Mouse (Mus musculus) lung, embryonic 14.5 days (tissue): ENCODE data around the gene Cdcp1. TPM values are rescaled to one million over a fixed set of nuclear protein-coding genes. Genes with fewer than 3 reads are reported as not detected.

Source experiments
- ATAC-seq: fragments of 200-750 bp; cut with Nextera tagmentation; 2 replicates; pipeline ENCODE4 v1.8.0; 2017; ENCODE audit warnings: mild to moderate bottlenecking, moderate TSS enrichment, moderate library complexity; ENCODE audit not compliant: insufficient read depth
- DNase-seq: peaks from one replicate; pipeline ENCODE4 v3.0.0-alpha.2; 2015
- H3K27ac ChIP-seq: fragments of 300-500 bp; sonication (generic); 2 replicates; pipeline ENCODE4 v1.5.1; 2014; ENCODE audit warnings: low read depth, mild to moderate bottlenecking, moderate library complexity
- H3K27me3 ChIP-seq: fragments of 300-500 bp; sonication (generic); 2 replicates; pipeline ENCODE4 v1.6.1; 2014; ENCODE audit warnings: low read length, control low read depth; ENCODE audit not compliant: insufficient read depth
- H3K36me3 ChIP-seq: fragments of 300-500 bp; sonication (generic); 2 replicates; pipeline ENCODE4 v1.6.1; 2014; ENCODE audit warnings: control low read depth; ENCODE audit not compliant: insufficient read depth
- H3K4me1 ChIP-seq: fragments of 300-500 bp; sonication (generic); 2 replicates; pipeline ENCODE4 v1.6.1; 2014; ENCODE audit warnings: antibody characterized with exemption, control low read depth; ENCODE audit not compliant: insufficient read depth
- H3K4me2 ChIP-seq: fragments of 300-500 bp; sonication (generic); 2 replicates; pipeline ENCODE4 v1.6.1; 2014; ENCODE audit warnings: mild to moderate bottlenecking
- H3K4me3 ChIP-seq: fragments of 300-500 bp; sonication (generic); 2 replicates; pipeline ENCODE4 v1.5.1; 2014; ENCODE audit warnings: low read depth, low read length
- H3K9ac ChIP-seq: fragments of 300-500 bp; sonication (generic); 2 replicates; pipeline ENCODE4 v1.6.1; 2014
- H3K9me3 ChIP-seq: fragments of 300-500 bp; sonication (generic); 2 replicates; pipeline ENCODE4 v1.6.1; 2016; ENCODE audit warnings: low read depth, low read length, control low read depth
- CTCF ChIP-seq: IDR thresholded peaks from 2 replicates; pipeline ENCODE4 v1.5.1; 2016; ENCODE audit warnings: antibody characterized with exemption, low read depth
- WGBS: fragments of 180-500 bp; shearing (Covaris S2); extraction: QIAGEN DNeasy Blood & Tissue Kit; methylation state at CpG from one replicate; pipeline ENCODE4 v1.1.7; 2014; 5-methylcytosine and 5-hydroxymethylcytosine counted together
- polyA plus RNA-seq: library from polyadenylated mRNA; unstranded; fragments of >200 nt; fragmentation: Nextera tagmentation; extraction: Ambion mirVana; gene quantifications from 2 replicates; pipeline ENCODE4 v1.2.1, GENCODE M21; 2014

The Cdcp1 gene
- 12.5 and 13.4 TPM in 2 replicates for polyA plus RNA-seq

- Histone ChIP-seq H3K4me2 (peak within 1 kb of the TSS; percentile 62), H3K4me3 (peak within 1 kb of the TSS; percentile 44), H3K36me3 (no peaks in the 10 kb centered on the region), H3K9ac (peak within 1 kb of the TSS; percentile 67), H3K9me3 (no peaks in the 10 kb centered on the region), H3K27ac (peak within 1 kb of the TSS; percentile 30; the same call in 1 of the 2 replicates), H3K27me3 (no peaks in the 10 kb centered on the region), H3K4me1 (no peaks in the 10 kb centered on the region)
- TF ChIP-seq CTCF: no peak
- 5% methylated on average over 45 of the region's 45 CpGs for WGBS
- peak; percentile 36 for DNase-seq
- peak; percentile 82 for ATAC-seq
Measured at GRCm38 (mm10) chr9:123215621-123216440, at the start of gene Cdcp1. TSS of gene Cdcp1 (minus strand) at chr9:123216038.

- Histone ChIP-seq H3K9ac (peak within 1 kb of the TSS; percentile 74), H3K4me3 (peak within 1 kb of the TSS; percentile 75), H3K9me3 (no peaks in the 10 kb centered on the region), H3K27ac (peak within 1 kb of the TSS; percentile 70), H3K36me3 (no peaks in the 10 kb centered on the region), H3K4me2 (peak within 1 kb of the TSS; percentile 95), H3K4me1 (no peaks in the 10 kb centered on the region), H3K27me3 (0 out of 2 replicates have a peak, but pooled peaks cover 4% of the 10 kb centered on the region)
- DNase-seq (peak; percentile 96), ATAC-seq (peak; percentile 93)
- no peak for TF ChIP-seq CTCF
- 0% methylated on average over 40 of the region's 40 CpGs for WGBS
Measured at GRCm38 (mm10) chr9:123260611-123261021, 44.8 kb upstream of the Cdcp1 start, which contains the start of gene Tmem158. TSS of gene Tmem158 (minus strand) at chr9:123260764.

GRCm38 (mm10) chr9:123259896-123260610 lies 44.2 kb upstream of the Cdcp1 start:
- 0 out of 2 replicates have a peak, but pooled peaks cover 4% of the 10 kb centered on the region for H3K27me3 ChIP-seq
- TF ChIP-seq CTCF: no peak
- H3K27ac ChIP-seq: peak overlapping the region; percentile 70
- H3K4me3 ChIP-seq: peak overlapping the region; percentile 75
- ATAC-seq: peak; percentile 79
- WGBS: under 1% methylated on average over 91 of the region's 92 CpGs
- H3K36me3 ChIP-seq: no peaks in the 10 kb centered on the region
- peak overlapping the region; percentile 95 for H3K4me2 ChIP-seq
- DNase-seq: peak; percentile 63
- H3K4me1 ChIP-seq: no peaks in the 10 kb centered on the region
- H3K9ac ChIP-seq: peak overlapping the region; percentile 74
- H3K9me3 ChIP-seq: no peaks in the 10 kb centered on the region

- peak; percentile 85 for TF ChIP-seq CTCF
- WGBS: under 1% methylated on average over 45 of the region's 45 CpGs
- no peaks in the 10 kb centered on the region for H3K36me3 ChIP-seq
- H3K9ac ChIP-seq: peak overlapping the region; percentile 74
- no peaks in the 10 kb centered on the region for H3K9me3 ChIP-seq
- ATAC-seq (no peak), DNase-seq (peak; percentile 92)
- peak overlapping the region; percentile 70; the same call in 1 of the 2 replicates for H3K27ac ChIP-seq
- H3K4me1 ChIP-seq: no peaks in the 10 kb centered on the region
- peak overlapping the region; percentile 95 for H3K4me2 ChIP-seq
- H3K4me3 ChIP-seq: peak overlapping the region; percentile 75
- H3K27me3 ChIP-seq: 0 out of 2 replicates have a peak, but pooled peaks cover 4% of the 10 kb centered on the region
Measured at GRCm38 (mm10) chr9:123259461-123259895, 43.6 kb upstream of the Cdcp1 start.

- H3K9me3 ChIP-seq: no peaks in the 10 kb centered on the region
- no peak overlapping the region for H3K9ac ChIP-seq
- no peaks in the 10 kb centered on the region for H3K4me1 ChIP-seq
- 16% methylated on average over 10 of the region's 10 CpGs for WGBS
- ATAC-seq (no peak), DNase-seq (peak; percentile 7)
- H3K27me3 ChIP-seq: 0 out of 2 replicates have a peak, but pooled peaks cover 4% of the 10 kb centered on the region
- no peaks in the 10 kb centered on the region for H3K36me3 ChIP-seq
- 0 out of 2 replicates have a peak, but pooled peaks have one; percentile 12 for TF ChIP-seq CTCF
- H3K4me2 ChIP-seq: peak overlapping the region; percentile 95
- peak overlapping the region; percentile 75 for H3K4me3 ChIP-seq
- no peak overlapping the region for H3K27ac ChIP-seq
Measured at GRCm38 (mm10) chr9:123258796-123259195, 43.0 kb upstream of the Cdcp1 start.

- H3K9ac ChIP-seq: no peak overlapping the region
- 0 out of 2 replicates have a peak, but pooled peaks cover 4% of the 10 kb centered on the region for H3K27me3 ChIP-seq
- no peak overlapping the region for H3K4me2 ChIP-seq
- H3K9me3 ChIP-seq: no peaks in the 10 kb centered on the region
- WGBS: 87% methylated on average over 3 of the region's 3 CpGs
- no peak overlapping the region for H3K27ac ChIP-seq
- TF ChIP-seq CTCF: no peak
- DNase-seq: no peak
- ATAC-seq: no peak
- H3K4me1 ChIP-seq: no peaks in the 10 kb centered on the region
- no peak overlapping the region for H3K4me3 ChIP-seq
- no peaks in the 10 kb centered on the region for H3K36me3 ChIP-seq
Measured at GRCm38 (mm10) chr9:123255736-123256135, 39.9 kb upstream of the Cdcp1 start.

GRCm38 (mm10) chr9:123247992-123248391 lies 32.2 kb upstream of the Cdcp1 start:
- no peak for DNase-seq
- Histone ChIP-seq H3K9ac (no peak overlapping the region), H3K27ac (no peak overlapping the region), H3K36me3 (no peaks in the 10 kb centered on the region), H3K4me1 (no peaks in the 10 kb centered on the region), H3K4me3 (no peak overlapping the region), H3K4me2 (no peak overlapping the region), H3K9me3 (no peaks in the 10 kb centered on the region), H3K27me3 (no peaks in the 10 kb centered on the region)
- TF ChIP-seq CTCF: no peak
- 55% methylated on average over 1 of the region's 1 CpGs for WGBS
- no peak for ATAC-seq
